Mouse (Mus musculus) monocyte, adult 2 months (primary cell): ENCODE results near the gene Cldn3.

Experiments used
- DNase-seq, 2 experiments: peaks; one replicate each; pipeline ENCODE4 v3.0.0; 2022; ENCODE audit warnings: low spot score in 2 of 2, low read depth in 1 of 2

Cldn3 gene

DNA sequence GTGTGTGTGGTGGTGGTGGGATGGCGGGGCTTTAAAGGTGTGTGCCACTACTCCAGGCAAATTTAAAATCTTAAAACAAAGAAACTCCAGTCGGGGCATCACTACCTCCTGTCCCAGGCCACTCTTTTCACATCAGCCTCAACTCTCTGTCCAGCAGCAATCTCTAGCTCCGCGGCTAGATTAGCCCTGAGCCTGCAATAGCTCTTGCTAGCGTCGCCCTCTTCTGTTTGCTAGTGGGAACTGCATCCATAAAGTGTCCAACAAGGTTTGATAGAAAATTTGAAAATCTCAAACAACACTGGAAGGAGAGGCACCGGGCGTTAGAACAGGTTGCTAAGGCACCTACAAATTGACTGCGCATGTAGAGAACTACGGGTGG lies 20.6 kb upstream of the Cldn3 start:
- peak in 1 of 2 experiments; percentile 40 for DNase-seq

DNA sequence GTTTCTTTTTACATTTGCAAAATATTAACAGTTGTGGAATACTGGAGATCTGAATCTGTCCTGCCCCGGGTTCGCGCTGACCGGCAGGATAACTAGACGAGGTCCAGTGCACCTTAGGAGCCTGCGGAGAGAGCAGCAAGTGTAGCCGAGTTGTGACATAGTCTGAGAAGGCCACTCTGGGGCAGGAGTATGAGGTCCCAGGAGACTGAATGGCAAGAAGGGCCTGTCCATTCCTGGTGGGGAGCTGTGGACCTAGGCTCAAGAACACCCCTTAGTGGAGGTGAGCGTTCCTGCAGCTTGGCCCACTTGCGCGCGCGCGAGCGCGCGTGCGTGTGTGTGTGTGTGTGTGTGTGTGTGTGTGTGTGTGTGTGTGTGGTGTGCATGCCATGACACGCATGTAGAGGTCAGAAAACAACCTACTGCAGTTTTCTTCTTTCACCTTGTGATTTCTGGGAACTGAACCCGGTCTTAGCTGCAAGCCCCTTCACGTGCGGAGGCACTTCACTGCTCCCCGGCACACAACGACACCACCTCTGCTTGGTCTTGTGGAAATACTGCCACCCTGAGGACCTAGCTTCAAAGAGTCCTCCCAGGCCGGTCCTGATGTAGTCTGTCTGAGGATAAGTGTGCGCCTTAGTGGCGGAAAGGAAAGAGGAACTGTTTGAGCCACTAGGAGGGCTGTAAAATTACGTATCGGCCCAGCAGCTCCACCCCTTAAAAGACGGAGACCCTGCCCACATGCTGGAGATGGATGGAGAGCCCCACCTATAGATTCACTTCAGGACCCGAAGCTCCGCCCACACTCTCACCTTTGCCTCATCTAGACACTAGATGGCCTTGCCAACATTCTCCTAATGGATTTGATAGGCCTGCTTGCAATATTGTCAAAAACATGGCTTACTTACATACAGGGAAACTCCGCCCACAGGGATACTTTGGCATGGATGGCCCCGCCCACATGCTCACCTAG lies 19.9 kb upstream of the Cldn3 start:
- no peak for DNase-seq

DNA sequence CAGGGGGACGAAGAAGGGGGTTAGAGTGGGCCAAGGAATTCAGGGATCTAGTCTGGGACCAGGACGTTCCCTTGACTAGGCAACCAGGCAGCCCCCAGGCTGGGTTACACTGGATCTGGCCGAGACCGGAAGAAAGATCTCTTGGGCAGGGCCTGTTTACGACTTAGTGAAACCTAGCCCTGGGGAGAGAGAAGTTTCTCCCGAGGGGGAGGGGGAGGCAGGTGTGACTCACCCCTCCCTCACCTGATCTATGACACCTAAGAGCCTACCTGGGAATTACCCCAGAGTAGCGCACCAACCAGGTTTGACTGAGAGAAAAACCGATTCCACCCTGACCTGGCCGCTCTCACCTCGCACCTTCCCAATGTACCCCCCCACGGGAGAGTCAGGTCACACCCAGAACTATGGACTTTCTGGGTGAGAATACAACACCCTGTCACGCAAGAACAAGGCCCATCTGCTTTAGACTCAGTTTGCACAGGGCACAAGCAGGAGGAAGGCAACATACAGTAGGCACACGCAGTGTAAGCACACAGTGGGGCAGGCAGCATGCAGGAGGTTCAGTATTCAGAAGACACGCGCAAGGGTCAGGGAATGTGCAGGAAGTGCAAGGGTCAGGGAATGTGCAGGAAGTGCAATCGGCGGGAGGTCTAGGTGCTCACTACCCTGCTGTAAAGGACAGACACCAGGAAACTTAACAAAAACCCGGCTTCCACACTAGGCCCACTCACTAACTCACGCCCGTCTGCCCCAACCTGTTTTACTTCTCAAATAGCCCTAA lies 18.7 kb upstream of the Cldn3 start:
- DNase-seq, result no peak

DNA sequence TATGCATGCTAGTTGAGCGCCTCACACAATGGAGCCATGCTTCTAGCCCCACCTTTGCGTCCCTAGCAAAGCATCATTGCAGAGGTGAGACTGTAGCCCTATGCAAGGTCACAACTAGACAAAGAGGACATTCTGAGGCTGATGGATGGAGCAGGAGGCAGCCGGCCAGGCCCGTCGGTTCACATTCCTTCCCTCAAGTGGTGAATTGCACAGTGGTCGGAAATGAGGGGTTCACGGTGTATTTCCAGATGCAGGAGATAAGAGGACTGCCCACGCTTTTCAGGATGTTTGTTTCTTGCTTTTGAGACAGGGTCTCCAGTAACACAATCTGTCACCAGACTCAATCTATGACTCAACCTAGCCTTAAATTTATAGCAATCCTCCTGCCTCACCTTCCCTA lies 15.3 kb upstream of the Cldn3 start:
- no peak for DNase-seq

DNA sequence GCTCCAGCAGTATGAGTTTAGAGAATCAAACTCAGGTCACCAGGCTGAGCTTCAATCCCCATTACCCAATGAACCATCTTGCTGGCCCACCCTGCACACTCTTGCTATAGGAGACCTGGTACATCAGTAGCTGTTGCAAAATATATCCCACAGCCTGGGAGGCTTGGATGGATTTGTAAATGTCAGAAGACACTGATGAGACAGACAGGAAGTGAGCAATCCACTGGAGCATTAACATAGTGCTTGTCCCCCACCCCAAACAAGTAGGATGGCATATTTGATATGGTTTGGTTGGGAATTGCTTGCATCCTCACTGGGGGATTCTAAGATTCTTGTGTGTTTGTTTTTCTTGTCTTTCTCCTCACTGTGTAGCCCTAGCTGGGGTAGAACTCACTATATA lies 12.9 kb upstream of the Cldn3 start:
- no peak for DNase-seq

DNA sequence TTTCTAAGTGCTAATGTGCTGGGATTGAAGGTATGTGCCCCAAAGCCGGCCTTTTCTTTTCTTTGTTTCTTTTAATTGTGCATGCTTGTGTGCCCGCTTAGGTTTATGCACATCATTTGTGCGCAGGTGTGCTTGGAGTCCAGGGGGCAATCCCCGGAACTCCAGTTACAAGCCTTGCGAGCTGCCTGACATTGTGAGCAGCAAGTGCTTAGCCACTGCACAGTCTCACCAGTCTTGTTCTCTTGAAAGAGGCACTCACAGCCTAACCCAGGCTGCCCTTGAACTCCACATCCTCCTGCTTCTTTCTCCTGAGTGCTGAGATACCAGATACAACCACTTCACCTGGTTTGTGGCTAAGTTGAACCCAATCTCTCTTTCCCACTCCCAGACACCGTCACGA lies 12.5 kb upstream of the Cldn3 start:
- DNase-seq, result no peak

DNA sequence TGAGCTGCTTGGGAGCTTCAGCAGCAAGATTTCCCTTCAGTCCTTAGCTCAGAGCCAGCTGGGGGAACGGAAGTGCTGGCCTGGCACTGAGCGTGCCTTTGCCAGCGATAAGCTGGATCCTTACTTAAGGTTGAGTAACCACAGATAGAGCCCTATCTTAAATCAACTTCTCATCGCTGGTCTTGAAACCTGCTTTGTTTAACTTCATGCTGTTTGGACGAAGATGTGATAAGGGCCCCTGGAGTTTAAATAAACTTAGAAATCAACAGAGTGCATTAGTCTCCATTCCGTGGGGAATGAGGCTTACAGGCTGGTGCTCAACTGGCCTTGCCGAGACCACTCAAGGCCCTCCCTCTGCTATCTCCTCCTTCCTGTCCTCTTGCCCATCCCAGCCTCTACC lies 11.7 kb upstream of the Cldn3 start:
- no peak for DNase-seq

DNA sequence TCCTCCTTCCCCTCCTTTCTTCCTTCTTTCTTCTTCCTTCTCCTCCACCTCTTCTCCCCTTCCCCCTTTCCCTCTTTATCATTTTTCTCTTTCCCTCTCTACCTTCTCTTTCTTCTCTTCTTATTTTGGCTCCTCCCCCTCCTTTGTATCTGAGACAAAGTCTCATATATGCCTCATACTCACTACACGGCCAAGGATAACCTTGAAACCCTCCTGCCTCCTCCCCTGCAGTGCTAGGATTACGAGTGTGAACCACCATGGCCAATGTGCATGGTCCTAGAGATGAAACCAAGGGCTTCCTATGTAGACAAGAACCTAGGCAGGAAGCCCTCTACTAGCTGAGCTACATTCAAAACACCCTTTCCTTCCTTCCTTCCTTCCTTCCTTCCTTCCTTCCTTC lies 11.1 kb upstream of the Cldn3 start:
- DNase-seq, result no peak

DNA sequence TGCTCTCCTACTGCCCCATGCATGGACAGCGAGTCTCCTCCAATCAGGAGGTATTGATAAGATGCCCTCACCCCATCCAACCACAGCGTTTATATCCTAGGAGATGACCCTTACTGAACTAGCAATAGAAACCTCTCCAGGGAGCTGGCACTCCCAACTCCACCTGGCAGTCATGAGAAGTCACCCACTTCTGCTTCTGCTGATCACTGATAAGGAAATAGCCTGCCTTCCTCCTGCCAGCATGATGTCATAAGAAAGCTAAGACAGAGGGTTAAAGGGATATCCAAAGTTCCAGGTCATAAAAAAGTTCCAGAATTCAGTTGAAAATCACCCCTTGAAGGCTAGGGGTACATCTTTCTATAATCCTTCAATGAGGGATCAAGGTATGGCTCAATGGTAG lies 9.8 kb upstream of the Cldn3 start:
- no peak for DNase-seq

DNA sequence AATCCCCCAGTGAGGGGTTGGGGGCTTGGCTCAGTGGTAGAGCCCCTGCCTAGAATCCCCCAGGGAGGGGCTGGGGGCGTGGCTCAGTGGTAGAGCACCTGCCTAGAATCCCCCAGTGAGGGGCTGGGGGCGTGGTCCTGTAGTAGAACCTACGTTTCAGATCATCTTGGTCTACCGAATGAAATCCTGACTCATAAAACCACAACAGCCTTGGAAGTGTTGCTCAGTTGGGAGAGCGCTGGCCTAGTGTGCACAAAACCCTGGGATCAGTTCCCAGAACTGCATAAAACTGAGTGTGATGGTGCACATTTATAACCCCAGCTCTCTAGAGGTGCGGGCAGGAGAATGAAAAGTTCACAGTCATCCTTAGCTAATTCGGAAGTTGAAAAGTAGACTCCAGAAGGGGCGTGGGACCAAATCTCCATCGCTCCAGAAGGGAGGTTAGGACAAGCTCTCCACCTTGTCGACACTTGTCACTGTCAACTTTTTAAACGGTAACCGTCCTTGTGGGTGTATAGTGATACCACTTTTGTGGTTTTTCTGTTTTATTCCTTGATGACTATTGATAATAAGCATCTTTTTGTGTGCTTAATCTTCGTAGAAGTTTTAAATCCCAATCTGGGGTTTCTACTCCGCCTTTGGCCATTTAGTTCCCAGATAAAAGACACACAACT lies 9.3 kb upstream of the Cldn3 start:
- DNase-seq, result no peak

DNA sequence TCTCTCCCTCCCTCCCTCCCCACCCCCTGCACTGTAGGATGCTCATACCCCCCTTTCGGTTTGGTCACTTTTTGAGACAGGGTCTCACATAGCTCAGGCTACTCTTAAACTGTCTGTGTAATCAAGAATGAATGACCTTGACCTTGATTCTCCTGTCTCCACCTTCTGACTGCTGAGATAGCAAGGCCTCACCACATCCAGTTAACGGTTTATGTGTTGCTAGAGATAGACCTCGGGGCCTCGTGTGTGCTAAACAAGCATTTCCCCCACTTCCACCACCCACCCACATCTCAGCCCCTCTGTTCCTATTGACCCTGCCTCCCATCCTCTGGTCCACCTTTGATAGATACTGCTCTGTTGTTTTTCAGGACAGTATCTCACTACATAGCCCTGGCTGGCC lies 8.2 kb upstream of the Cldn3 start:
- DNase-seq, result no peak

DNA sequence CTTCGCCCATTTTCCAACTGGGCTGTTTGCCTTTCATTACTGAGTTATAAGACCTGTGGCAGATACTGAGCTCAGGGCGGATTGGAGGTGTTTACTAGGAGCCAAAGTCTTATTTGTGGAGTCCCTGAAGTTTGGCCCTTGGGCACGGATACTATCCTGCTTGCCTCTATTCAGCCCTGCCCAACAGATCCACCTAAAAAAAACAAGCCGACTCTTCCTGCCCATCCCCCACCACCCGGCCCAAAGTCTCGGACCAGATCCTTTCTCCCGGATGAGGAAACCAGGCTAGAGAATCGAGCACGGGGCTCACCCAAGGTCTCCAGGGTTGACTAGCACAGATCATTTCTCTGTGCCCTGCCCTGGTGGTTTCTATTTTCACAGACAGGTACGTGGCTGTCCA lies 4.9 kb upstream of the Cldn3 start:
- DNase-seq, result no peak

DNA sequence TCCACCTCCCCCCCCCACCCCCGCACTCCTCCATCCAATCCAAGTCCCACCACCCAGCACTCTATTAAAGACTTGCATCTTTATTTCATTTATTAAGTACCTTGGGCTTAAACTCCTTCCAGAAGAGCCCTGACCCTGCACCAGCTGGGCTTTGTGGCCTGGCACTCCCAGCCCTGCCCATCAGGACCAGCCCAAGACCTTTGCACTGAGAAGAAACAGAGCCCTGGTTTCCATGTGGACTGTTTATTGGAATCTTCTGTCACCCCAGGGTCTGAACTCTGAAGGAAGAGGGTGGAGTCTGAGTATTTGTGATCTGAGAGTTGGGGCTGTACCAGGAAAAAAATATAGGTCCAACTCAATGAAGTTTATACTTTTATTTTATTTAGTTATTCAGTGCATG lies 2.9 kb upstream of the Cldn3 start:
- no peak for DNase-seq

DNA sequence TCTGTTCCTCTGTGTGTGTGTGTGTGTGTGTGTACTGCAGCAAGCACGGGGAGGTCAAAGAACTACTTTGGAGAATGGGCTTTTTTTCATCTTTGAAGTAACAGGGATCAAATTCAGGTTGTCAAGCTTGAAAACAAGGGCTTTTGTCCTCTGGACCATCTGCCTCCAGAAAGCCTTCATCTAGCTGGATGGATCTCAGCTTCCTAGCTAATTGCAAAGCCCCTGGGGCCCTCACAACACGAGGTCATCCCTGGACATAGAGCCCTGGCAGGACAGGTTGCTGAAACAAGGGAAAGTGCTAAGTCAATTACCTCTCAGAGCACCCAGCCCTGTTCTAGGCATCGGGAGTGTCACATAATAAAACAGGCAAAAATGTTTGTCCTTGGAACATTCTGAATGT lies 2.2 kb upstream of the Cldn3 start:
- no peak for DNase-seq

DNA sequence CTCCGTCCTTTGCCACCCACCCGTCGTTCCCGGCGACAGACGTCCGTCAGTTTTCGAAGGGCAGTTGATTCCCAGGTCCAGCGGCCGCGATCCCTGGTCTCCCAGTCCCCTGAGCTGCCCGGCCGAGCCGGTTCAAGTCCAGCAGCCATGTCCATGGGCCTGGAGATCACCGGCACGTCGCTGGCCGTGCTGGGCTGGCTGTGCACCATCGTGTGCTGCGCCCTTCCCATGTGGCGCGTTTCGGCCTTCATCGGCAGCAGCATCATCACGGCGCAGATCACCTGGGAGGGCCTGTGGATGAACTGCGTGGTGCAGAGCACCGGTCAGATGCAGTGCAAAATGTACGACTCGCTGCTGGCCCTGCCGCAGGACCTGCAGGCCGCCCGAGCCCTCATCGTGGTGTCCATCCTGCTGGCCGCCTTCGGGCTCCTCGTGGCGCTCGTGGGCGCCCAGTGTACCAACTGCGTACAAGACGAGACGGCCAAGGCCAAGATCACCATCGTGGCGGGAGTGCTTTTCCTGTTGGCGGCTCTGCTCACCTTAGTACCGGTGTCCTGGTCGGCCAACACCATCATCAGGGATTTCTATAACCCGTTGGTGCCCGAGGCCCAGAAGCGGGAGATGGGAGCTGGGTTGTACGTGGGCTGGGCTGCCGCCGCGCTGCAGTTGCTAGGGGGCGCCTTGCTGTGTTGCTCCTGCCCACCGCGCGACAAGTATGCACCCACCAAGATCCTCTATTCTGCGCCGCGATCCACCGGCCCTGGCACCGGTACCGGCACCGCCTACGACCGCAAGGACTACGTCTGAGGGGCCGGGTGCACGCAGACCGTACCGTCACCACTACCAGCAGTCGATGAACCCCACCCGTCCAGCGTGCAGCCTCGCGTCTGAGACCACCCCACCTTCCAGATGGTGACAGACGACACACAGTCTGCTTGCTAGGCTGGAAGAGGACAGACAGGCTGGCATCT lies 569 bp downstream of the Cldn3 start:
- DNase-seq, result no peak

DNA sequence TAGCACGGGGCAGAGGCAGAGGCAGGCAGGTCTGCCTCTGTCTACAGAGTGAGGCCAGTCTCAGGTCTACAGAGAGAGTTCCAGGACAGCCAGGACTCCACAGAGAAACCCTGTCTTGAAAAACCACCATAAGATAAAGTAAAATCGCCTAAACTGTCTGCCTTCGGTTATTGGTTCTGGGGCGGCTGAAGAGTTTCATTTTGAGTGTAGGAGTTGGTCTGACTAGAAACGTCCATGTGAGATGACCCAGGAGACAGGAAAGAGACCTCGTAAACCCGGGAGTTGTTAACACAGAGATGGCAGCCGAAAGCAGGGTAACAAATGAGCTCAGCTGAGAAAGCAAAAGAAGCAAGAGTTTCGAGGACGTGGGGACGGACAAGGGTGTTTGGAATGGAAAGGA lies 3.2 kb downstream of the Cldn3 start:
- DNase-seq, result no peak

DNA sequence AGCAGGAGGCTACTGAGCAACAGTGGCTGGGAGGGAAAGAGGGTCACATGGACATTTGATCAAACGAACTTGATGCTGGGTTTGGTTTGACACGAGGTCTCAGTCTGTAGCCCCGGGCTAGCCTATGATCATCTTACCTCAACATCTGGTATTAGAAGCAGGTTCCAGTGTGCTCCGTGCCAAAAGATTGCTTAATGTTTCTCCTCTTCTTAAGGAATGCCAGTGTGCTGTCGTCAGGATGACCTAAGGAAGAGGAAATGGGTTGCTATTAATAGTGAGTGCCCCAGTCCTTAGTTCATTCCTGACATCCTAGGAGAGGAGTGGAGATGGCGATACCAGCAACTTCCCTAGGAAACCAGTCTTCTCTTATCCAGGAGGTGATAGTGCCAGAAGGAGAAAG lies 3.7 kb downstream of the Cldn3 start:
- DNase-seq, result no peak

DNA sequence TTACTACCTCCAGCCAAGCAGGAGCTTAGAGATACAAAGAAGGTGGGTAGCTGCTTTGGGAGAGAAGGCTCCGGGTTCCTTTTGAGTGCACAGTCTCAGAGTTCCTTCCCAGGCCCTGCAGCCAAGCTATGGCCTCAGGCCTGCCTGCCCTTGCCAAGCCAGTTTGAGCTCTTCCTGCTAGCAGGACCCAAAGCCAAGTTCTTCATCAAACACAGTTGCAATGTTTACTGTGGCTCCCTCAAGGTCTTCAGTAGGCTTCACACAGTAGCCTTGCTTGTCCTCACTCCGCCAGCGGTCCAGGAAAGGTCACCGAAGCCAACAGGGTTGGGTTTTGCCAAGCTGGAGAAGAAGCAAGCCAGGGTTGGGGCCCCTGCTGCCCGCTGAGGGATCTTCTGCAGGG lies 6.6 kb downstream of the Cldn3 start:
- DNase-seq, result no peak

DNA sequence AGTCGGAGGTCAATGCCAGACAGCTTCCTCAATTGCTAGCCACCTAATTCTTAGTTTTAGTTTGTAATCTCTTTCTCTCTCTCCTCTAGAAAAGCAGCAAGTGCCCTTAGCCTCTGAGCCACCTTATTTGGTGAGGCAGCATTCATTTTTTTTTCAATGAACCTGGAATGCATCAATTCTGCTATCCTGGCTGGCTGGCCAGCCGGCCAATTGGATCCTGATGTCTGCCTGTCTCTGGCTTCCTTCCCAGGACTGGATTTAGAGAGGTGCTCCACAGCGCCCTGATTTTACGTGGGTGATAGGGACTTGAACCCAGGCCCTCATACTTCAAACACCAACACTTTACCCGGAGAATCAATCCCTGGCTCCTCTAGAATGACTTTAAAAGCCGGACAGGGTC lies 12.3 kb downstream of the Cldn3 start:
- no peak for DNase-seq

DNA sequence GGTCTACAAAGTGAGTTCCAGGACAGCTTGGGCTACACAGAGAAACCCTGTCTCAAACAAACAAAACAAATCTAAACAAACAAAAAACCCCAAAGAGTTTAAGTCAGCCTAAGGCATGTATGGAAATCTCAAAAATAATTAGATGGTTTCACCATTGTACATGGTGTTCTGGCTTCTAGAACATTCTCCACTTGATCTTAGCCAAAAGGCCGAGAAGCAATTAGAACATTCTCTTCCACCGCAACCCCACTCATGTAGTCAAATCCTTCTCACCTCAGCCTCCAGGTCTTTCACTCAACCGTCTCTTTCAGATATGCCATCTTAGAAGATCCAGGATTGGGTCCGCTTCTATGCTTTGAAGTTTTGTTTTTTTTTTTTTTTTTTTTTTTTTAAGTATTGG lies 13.8 kb downstream of the Cldn3 start:
- DNase-seq, result no peak

DNA sequence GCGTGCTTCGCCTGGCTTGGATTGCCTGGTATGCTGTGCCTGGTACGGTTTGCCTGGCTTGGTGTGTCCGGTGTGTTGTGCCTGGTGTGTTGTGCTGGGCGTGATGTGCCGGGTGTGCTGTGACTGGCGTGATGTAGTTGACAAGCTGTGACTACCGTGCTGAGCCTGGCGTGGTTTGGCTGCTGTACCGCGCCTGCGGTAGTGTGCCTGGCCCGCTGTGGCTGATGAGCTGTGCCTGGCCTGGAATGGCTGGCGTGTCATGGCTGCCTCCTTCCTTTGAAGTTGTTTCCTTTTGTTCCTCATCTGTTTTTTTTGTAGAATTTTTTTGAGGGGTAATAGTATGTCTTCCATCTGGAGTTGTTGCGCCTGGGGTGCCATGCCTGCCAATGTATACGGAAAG lies 14.7 kb downstream of the Cldn3 start:
- no peak for DNase-seq
